Mouse (Mus musculus): ENCODE measurements around the gene Fam53b. TPM values are rescaled to one million over a fixed set of nuclear protein-coding genes. Genes with fewer than 3 reads are reported as not detected.

The Fam53b gene
- polyA plus RNA-seq, 1 experiment from 2014 or later: 33.8 TPM

- Histone ChIP-seq H3K27me3 (no peaks in the 10 kb centered on the region), H3K9me3 (no peaks in the 10 kb centered on the region), H3K9ac (no peak overlapping the region), H3K36me3 (peaks cover 12% of the 10 kb centered on the region), H3K4me3 (no peak overlapping the region), H3K4me2 (no peak overlapping the region), H3K4me1 (no peaks in the 10 kb centered on the region), H3K27ac (no peak overlapping the region)
- WGBS: 67% methylated on average over 5 of the region's 5 CpGs
- ATAC-seq (ENCODE audit: borderline replicate concordance, extremely low read depth, low FRiP score, low TSS enrichment): peak; percentile 27; the same call in 1 of the 2 replicates
These were observed 41.2 kb downstream of the Fam53b start for GRCm38 (mm10) chr7:132772440-132772839.

- Histone ChIP-seq H3K27me3 (no peaks in the 10 kb centered on the region), H3K27ac (no peak overlapping the region), H3K9ac (no peak overlapping the region), H3K4me2 (no peak overlapping the region), H3K36me3 (peaks cover 4% of the 10 kb centered on the region), H3K4me3 (no peak overlapping the region), H3K4me1 (peaks cover 14% of the 10 kb centered on the region), H3K9me3 (no peaks in the 10 kb centered on the region)
- ATAC-seq (ENCODE audit: borderline replicate concordance, extremely low read depth, low FRiP score, low TSS enrichment): no peak
- 70% methylated on average over 12 of the region's 12 CpGs for whole genome bisulfite sequencing
These were observed 45.0 kb downstream of the Fam53b start for GRCm38 (mm10) chr7:132768498-132769344.

GRCm38 (mm10) chr7:132767999-132768370 lies 45.7 kb downstream of the Fam53b start:
- Histone ChIP-seq H3K9ac (no peak overlapping the region), H3K4me3 (no peak overlapping the region), H3K9me3 (no peaks in the 10 kb centered on the region), H3K36me3 (peaks cover 4% of the 10 kb centered on the region), H3K27me3 (no peaks in the 10 kb centered on the region), H3K4me2 (no peak overlapping the region), H3K27ac (no peak overlapping the region), H3K4me1 (peaks cover 14% of the 10 kb centered on the region)
- WGBS: 85% methylated on average over 4 of the region's 4 CpGs
- ATAC-seq (ENCODE audit: borderline replicate concordance, extremely low read depth, low FRiP score, low TSS enrichment): no peak

- Histone ChIP-seq H3K4me2 (no peak overlapping the region), H3K27ac (no peak overlapping the region), H3K4me3 (no peak overlapping the region), H3K36me3 (peaks cover 4% of the 10 kb centered on the region), H3K27me3 (no peaks in the 10 kb centered on the region), H3K4me1 (peaks cover 14% of the 10 kb centered on the region), H3K9me3 (no peaks in the 10 kb centered on the region), H3K9ac (no peak overlapping the region)
- ATAC-seq (ENCODE audit: borderline replicate concordance, extremely low read depth, low FRiP score, low TSS enrichment): no peak
- WGBS: 76% methylated on average over 12 of the region's 12 CpGs
These were observed 46.3 kb downstream of the Fam53b start for GRCm38 (mm10) chr7:132767233-132767998.

GRCm38 (mm10) chr7:132766235-132766871 lies 47.3 kb downstream of the Fam53b start:
- Histone ChIP-seq H3K36me3 (peaks cover 4% of the 10 kb centered on the region), H3K4me2 (no peak overlapping the region), H3K27ac (no peak overlapping the region), H3K4me3 (no peak overlapping the region), H3K4me1 (peaks cover 14% of the 10 kb centered on the region), H3K27me3 (no peaks in the 10 kb centered on the region), H3K9me3 (no peaks in the 10 kb centered on the region), H3K9ac (no peak overlapping the region)
- ATAC-seq (ENCODE audit: borderline replicate concordance, extremely low read depth, low FRiP score, low TSS enrichment): 0 out of 2 replicates have a peak, but pooled peaks have one; percentile 39
- WGBS: 73% methylated on average over 11 of the region's 11 CpGs

- H3K27ac ChIP-seq: no peak overlapping the region
- ATAC-seq (ENCODE audit: borderline replicate concordance, extremely low read depth, low FRiP score, low TSS enrichment): no peak
- H3K36me3 ChIP-seq: peaks cover 4% of the 10 kb centered on the region
- H3K4me3 ChIP-seq: no peak overlapping the region
- no peak overlapping the region for H3K4me2 ChIP-seq
- 67% methylated on average over 3 of the region's 3 CpGs for WGBS
- H3K9me3 ChIP-seq: no peaks in the 10 kb centered on the region
- H3K4me1 ChIP-seq: peaks cover 14% of the 10 kb centered on the region
- H3K9ac ChIP-seq: no peak overlapping the region
- H3K27me3 ChIP-seq: no peaks in the 10 kb centered on the region
These were observed 48.0 kb downstream of the Fam53b start for GRCm38 (mm10) chr7:132765629-132766186.

- peaks cover 14% of the 10 kb centered on the region for H3K4me1 ChIP-seq
- no peaks in the 10 kb centered on the region for H3K9me3 ChIP-seq
- no peak for ATAC-seq (ENCODE audit: borderline replicate concordance, extremely low read depth, low FRiP score, low TSS enrichment)
- H3K9ac ChIP-seq: no peak overlapping the region
- WGBS: 74% methylated on average over 4 of the region's 4 CpGs
- no peak overlapping the region for H3K27ac ChIP-seq
- H3K27me3 ChIP-seq: no peaks in the 10 kb centered on the region
- H3K4me3 ChIP-seq: no peak overlapping the region
- H3K4me2 ChIP-seq: no peak overlapping the region
- no peaks in the 10 kb centered on the region; the same call in 1 of the 2 replicates for H3K36me3 ChIP-seq
These were observed 48.7 kb downstream of the Fam53b start for GRCm38 (mm10) chr7:132764896-132765491.

GRCm38 (mm10) chr7:132764314-132764713 lies 49.4 kb downstream of the Fam53b start:
- Histone ChIP-seq H3K36me3 (peaks cover 5% of the 10 kb centered on the region), H3K4me3 (no peak overlapping the region), H3K27me3 (no peaks in the 10 kb centered on the region), H3K9me3 (no peaks in the 10 kb centered on the region), H3K27ac (no peak overlapping the region), H3K4me1 (peaks cover 14% of the 10 kb centered on the region), H3K9ac (no peak overlapping the region), H3K4me2 (no peak overlapping the region)
- WGBS: 86% methylated on average over 4 of the region's 4 CpGs
- no peak for ATAC-seq (ENCODE audit: borderline replicate concordance, extremely low read depth, low FRiP score, low TSS enrichment)

GRCm38 (mm10) chr7:132763911-132764310 lies 49.8 kb downstream of the Fam53b start:
- Histone ChIP-seq H3K4me3 (no peak overlapping the region), H3K27me3 (no peaks in the 10 kb centered on the region), H3K9me3 (no peaks in the 10 kb centered on the region), H3K4me1 (peaks cover 14% of the 10 kb centered on the region), H3K27ac (no peak overlapping the region), H3K9ac (no peak overlapping the region), H3K36me3 (peaks cover 9% of the 10 kb centered on the region), H3K4me2 (no peak overlapping the region)
- ATAC-seq (ENCODE audit: borderline replicate concordance, extremely low read depth, low FRiP score, low TSS enrichment): no peak
- 83% methylated on average over 5 of the region's 5 CpGs for whole genome bisulfite sequencing

- H3K9me3 ChIP-seq: no peaks in the 10 kb centered on the region
- H3K4me1 ChIP-seq: peaks cover 14% of the 10 kb centered on the region
- H3K9ac ChIP-seq: no peak overlapping the region
- no peak for ATAC-seq (ENCODE audit: borderline replicate concordance, extremely low read depth, low FRiP score, low TSS enrichment)
- H3K4me2 ChIP-seq: no peak overlapping the region
- H3K27ac ChIP-seq: no peak overlapping the region
- H3K4me3 ChIP-seq: no peak overlapping the region
- H3K36me3 ChIP-seq: peaks cover 14% of the 10 kb centered on the region
- 90% methylated on average over 6 of the region's 6 CpGs for WGBS
- H3K27me3 ChIP-seq: no peaks in the 10 kb centered on the region
These were observed 50.3 kb downstream of the Fam53b start for GRCm38 (mm10) chr7:132763351-132763750.

- H3K4me3 ChIP-seq: no peak overlapping the region
- no peak for ATAC-seq (ENCODE audit: borderline replicate concordance, extremely low read depth, low FRiP score, low TSS enrichment)
- H3K9me3 ChIP-seq: no peaks in the 10 kb centered on the region
- H3K27ac ChIP-seq: no peak overlapping the region
- H3K4me2 ChIP-seq: no peak overlapping the region
- H3K9ac ChIP-seq: no peak overlapping the region
- no peaks in the 10 kb centered on the region for H3K27me3 ChIP-seq
- peaks cover 23% of the 10 kb centered on the region for H3K36me3 ChIP-seq
- peaks cover 8% of the 10 kb centered on the region for H3K4me1 ChIP-seq
- 78% methylated on average over 2 of the region's 2 CpGs for WGBS
These were observed 52.3 kb downstream of the Fam53b start for GRCm38 (mm10) chr7:132761409-132761808.

Measured in lung, embryonic 15.5 days (tissue).